Mouse (Mus musculus) kidney, adult 2 months (tissue): ENCODE results near the gene March10. TPM values are rescaled to one million over a fixed set of nuclear protein-coding genes. Genes with fewer than 3 reads are reported as not detected.

Experiments used
- DNase-seq: peaks from one replicate; pipeline ENCODE4 v3.0.0; 2021
- H3K27ac ChIP-seq: fragments of 200-500 bp; 2 replicates; pipeline ENCODE4 v1.5.1; 2012; ENCODE audit warnings: low read depth, low read length, control low read depth, inconsistent platforms; ENCODE audit not compliant: insufficient read depth
- H3K27me3 ChIP-seq: fragments of 200-500 bp; replicated peaks from 2 replicates; pipeline ENCODE4 v1.6.1; 2012; ENCODE audit warnings: mild to moderate bottlenecking, moderate library complexity, low read length, inconsistent platforms; ENCODE audit not compliant: control insufficient read depth, insufficient read depth
- H3K36me3 ChIP-seq: fragments of 200-500 bp; 2 replicates; pipeline ENCODE4 v1.6.1; 2012; ENCODE audit warnings: mild to moderate bottlenecking, moderate library complexity, low read length, inconsistent platforms; ENCODE audit not compliant: control insufficient read depth, insufficient read depth
- H3K4me1 ChIP-seq: fragments of 200-500 bp; 2 replicates; pipeline ENCODE4 v1.6.1; 2011; ENCODE audit warnings: low read length; ENCODE audit not compliant: control insufficient read depth, insufficient read depth
- H3K4me3 ChIP-seq: fragments of 200-500 bp; 2 replicates; pipeline ENCODE4 v1.5.1; 2011; ENCODE audit warnings: mild to moderate bottlenecking, low read depth, low read length, control low read depth; ENCODE audit not compliant: insufficient read depth
- CTCF ChIP-seq: fragments of 200-500 bp; conservative IDR thresholded peaks from 2 replicates; pipeline ENCODE4 v1.5.1; 2011; ENCODE audit warnings: low read depth, mild to moderate bottlenecking, control low read depth, low read length, moderate library complexity, mixed read lengths; ENCODE audit not compliant: insufficient read depth, insufficient read length
- POLR2A ChIP-seq: fragments of 200-500 bp; IDR thresholded peaks from one replicate; pipeline ENCODE4 v1.6.1; 2011; ENCODE audit warnings: low read depth, low read length, control low read depth
- WGBS: fragments of 180-500 bp; shearing (Covaris S2); methylation state at CpG from one replicate; pipeline ENCODE4 v1.1.7; 2018; 5-methylcytosine and 5-hydroxymethylcytosine counted together
- polyA plus RNA-seq: library from polyadenylated mRNA; depleted of rRNA; stranded (reverse); fragments of >200 nt; gene quantifications from 2 replicates; pipeline ENCODE4 v1.2.3, GENCODE M21; 2012

The March10 gene
- polyA plus RNA-seq, 1 experiment: 1.8 TPM

GRCm38 (mm10) chr11:105494786-105495369 lies 38.3 kb upstream of the March10 start:
- 0 out of 2 replicates have a peak, but pooled peaks cover 1% of the 10 kb centered on the region for H3K27me3 ChIP-seq
- DNase-seq: peak; percentile 18

GRCm38 (mm10) chr11:105492392-105492791 lies 35.9 kb upstream of the March10 start:
- 76% methylated on average over 4 of the region's 4 CpGs for WGBS
- TF ChIP-seq CTCF (no peak), POLR2A (no peak)
- no peak overlapping the region for H3K4me3 ChIP-seq
- DNase-seq: no peak
- 0 out of 2 replicates have a peak, but pooled peaks cover 1% of the 10 kb centered on the region for H3K27me3 ChIP-seq
- no peaks in the 10 kb centered on the region for H3K4me1 ChIP-seq
- no peak overlapping the region for H3K27ac ChIP-seq
- no peaks in the 10 kb centered on the region for H3K36me3 ChIP-seq

More at GRCm38 (mm10) chr11:105494786-105495369, 38.3 kb upstream of the March10 start:
- H3K36me3 ChIP-seq: no peaks in the 10 kb centered on the region
- H3K27ac ChIP-seq: no peak overlapping the region
- TF ChIP-seq POLR2A (no peak), CTCF (no peak)
- no peak overlapping the region for H3K4me3 ChIP-seq
- no peaks in the 10 kb centered on the region for H3K4me1 ChIP-seq
- 87% methylated on average over 6 of the region's 6 CpGs for WGBS

DNA sequence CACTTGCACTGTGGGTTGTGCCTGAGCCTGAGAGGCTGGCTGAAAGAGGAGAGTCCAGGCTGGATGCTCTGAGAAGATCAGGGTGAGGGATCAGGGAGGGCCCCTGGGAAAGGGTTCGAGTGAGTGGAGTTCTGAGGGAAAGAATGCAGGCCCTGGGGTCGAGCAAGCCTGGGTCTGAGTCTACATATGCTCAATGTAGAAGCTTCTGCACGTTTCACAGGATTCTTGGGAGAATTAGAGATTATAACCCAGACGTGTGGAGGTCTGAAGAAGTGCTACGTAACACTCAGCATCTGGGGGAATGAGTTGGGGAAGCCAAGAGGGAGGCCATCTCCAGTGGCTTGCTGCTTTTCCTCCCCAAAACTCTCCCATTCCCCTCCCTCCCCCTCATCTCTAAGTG lies 34.4 kb upstream of the March10 start:
- H3K27ac ChIP-seq: no peak overlapping the region
- TF ChIP-seq CTCF (no peak), POLR2A (no peak)
- no peak for DNase-seq
- no peaks in the 10 kb centered on the region for H3K36me3 ChIP-seq
- WGBS: 74% methylated on average over 5 of the region's 5 CpGs
- no peak overlapping the region for H3K4me3 ChIP-seq
- no peaks in the 10 kb centered on the region for H3K27me3 ChIP-seq
- no peaks in the 10 kb centered on the region for H3K4me1 ChIP-seq

DNA sequence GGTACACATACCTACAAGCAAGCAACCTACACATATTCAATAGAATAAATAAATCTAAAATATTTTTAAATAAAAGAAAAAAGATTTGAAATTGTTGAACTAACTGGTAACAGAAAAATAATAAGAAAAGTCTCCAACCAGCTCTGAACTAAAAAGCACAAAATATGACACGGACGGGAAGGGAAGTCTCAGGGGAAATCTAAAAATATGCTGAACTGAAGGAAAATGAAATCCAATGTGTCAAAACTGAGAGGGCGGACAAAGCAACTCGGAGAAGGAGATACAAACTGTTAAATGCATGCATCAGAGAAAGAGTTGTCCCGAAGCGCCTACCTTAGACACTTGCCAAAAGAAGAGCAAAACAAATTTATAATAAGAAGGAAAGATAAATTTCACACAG lies 28.9 kb upstream of the March10 start:
- H3K4me1 ChIP-seq: no peaks in the 10 kb centered on the region
- DNase-seq: peak; percentile 16
- H3K27me3 ChIP-seq: no peaks in the 10 kb centered on the region
- no peak overlapping the region for H3K4me3 ChIP-seq
- TF ChIP-seq POLR2A: no peak
- no peak for TF ChIP-seq CTCF
- 61% methylated on average over 6 of the region's 6 CpGs for WGBS
- H3K36me3 ChIP-seq: no peaks in the 10 kb centered on the region
- H3K27ac ChIP-seq: no peak overlapping the region

DNA sequence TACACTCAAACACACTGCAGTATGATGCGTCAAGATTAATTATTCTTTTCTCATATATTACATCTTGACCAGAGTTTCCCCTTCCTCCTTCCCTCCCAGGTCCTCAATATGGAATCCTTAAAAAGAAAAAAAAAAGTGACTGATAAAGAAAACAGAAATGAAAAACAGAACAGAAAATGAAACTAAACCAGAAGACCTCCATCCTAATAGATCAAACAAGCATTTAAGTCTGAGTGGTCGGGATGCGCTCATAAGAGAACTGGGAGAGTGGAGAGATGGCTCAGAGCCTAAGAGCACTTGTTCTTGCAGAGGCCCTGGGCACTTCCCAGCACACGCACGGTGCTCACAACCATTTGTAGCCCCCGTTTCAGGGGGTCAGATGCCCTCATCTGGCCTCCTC lies 28.5 kb upstream of the March10 start:
- H3K27ac ChIP-seq: no peak overlapping the region

GRCm38 (mm10) chr11:105482747-105483146 lies 26.2 kb upstream of the March10 start:
- no peak overlapping the region for H3K4me3 ChIP-seq
- TF ChIP-seq CTCF (no peak), POLR2A (no peak)
- WGBS: 52% methylated on average over 2 of the region's 2 CpGs
- no peaks in the 10 kb centered on the region for H3K36me3 ChIP-seq
- no peaks in the 10 kb centered on the region for H3K27me3 ChIP-seq
- DNase-seq: no peak
- H3K27ac ChIP-seq: no peak overlapping the region
- no peaks in the 10 kb centered on the region for H3K4me1 ChIP-seq

More for the DNA sequence above, 28.5 kb upstream of the March10 start:
- no peak overlapping the region for H3K4me3 ChIP-seq
- no peaks in the 10 kb centered on the region for H3K27me3 ChIP-seq
- WGBS: 59% methylated on average over 6 of the region's 6 CpGs
- TF ChIP-seq CTCF: no peak
- TF ChIP-seq POLR2A: no peak
- H3K4me1 ChIP-seq: no peaks in the 10 kb centered on the region
- no peak for DNase-seq
- H3K36me3 ChIP-seq: no peaks in the 10 kb centered on the region

- no peak overlapping the region for H3K27ac ChIP-seq
- no peaks in the 10 kb centered on the region for H3K4me1 ChIP-seq
- no peaks in the 10 kb centered on the region for H3K36me3 ChIP-seq
- 76% methylated on average over 2 of the region's 2 CpGs for WGBS
- DNase-seq: no peak
- no peak overlapping the region for H3K4me3 ChIP-seq
- no peaks in the 10 kb centered on the region for H3K27me3 ChIP-seq
- no peak for TF ChIP-seq POLR2A
- TF ChIP-seq CTCF: no peak
These were observed 18.2 kb upstream of the March10 start for GRCm38 (mm10) chr11:105474746-105475145.
